Mouse (Mus musculus) stomach, postnatal 0 days (tissue): Measurements from ENCODE around the gene Ankrd24. TPM values are rescaled to one million over a fixed set of nuclear protein-coding genes. Genes with fewer than 3 reads are reported as not detected.
"Not testable (repeated sequence)": the region's sequence is repeated elsewhere in the genome, so short reads cannot be mapped to it uniquely, and the experiment has no call there.

Experiments
- ATAC-seq: fragments of 200-750 bp; cut with Nextera tagmentation; 2 replicates; pipeline ENCODE4 v1.8.0; 2017; ENCODE audit not compliant: low FRiP score, low TSS enrichment
- DNase-seq: peaks from one replicate; pipeline ENCODE4 v3.0.0-alpha.2; 2016; ENCODE audit warnings: low spot score
- H3K27ac ChIP-seq: fragments of 300-500 bp; sonication (generic); replicated peaks from 2 replicates; pipeline ENCODE4 v1.5.1; 2014; ENCODE audit warnings: mild to moderate bottlenecking, control low read depth
- H3K27me3 ChIP-seq: fragments of 300-500 bp; sonication (generic); 2 replicates; pipeline ENCODE4 v1.6.1; 2014; ENCODE audit warnings: low read length; ENCODE audit not compliant: control insufficient read depth, insufficient read depth
- H3K36me3 ChIP-seq: fragments of 300-500 bp; sonication (generic); 2 replicates; pipeline ENCODE4 v1.6.1; 2014; ENCODE audit warnings: low read length, mixed read lengths; ENCODE audit not compliant: control insufficient read depth, insufficient read depth
- H3K4me1 ChIP-seq: fragments of 300-500 bp; sonication (generic); replicated peaks from 2 replicates; pipeline ENCODE4 v1.6.1; 2014; ENCODE audit warnings: antibody characterized with exemption; ENCODE audit not compliant: control insufficient read depth, insufficient read depth
- H3K4me2 ChIP-seq: fragments of 300-500 bp; sonication (generic); replicated peaks from 2 replicates; pipeline ENCODE4 v1.6.1; 2014; ENCODE audit warnings: low read depth, mild to moderate bottlenecking, control low read depth, moderate library complexity
- H3K4me3 ChIP-seq: fragments of 300-500 bp; sonication (generic); 2 replicates; pipeline ENCODE4 v1.5.1; 2014; ENCODE audit warnings: low read depth, low read length, control low read depth
- H3K9ac ChIP-seq: fragments of 300-500 bp; sonication (generic); 2 replicates; pipeline ENCODE4 v1.6.1; 2014; ENCODE audit warnings: mild to moderate bottlenecking, low read length, control low read depth, mixed read lengths
- H3K9me3 ChIP-seq: fragments of 300-500 bp; sonication (generic); 2 replicates; pipeline ENCODE4 v1.6.1; 2016; ENCODE audit warnings: low read length; ENCODE audit not compliant: control insufficient read depth
- CTCF ChIP-seq: IDR thresholded peaks from 2 replicates; pipeline ENCODE4 v1.5.1; 2016; ENCODE audit warnings: antibody characterized with exemption, low read depth, mild to moderate bottlenecking, moderate library complexity
- EP300 ChIP-seq: optimal IDR thresholded peaks from 2 replicates; pipeline ENCODE3; 2016; ENCODE audit warnings: antibody characterized with exemption
- WGBS: fragments of 180-500 bp; shearing (Covaris S2); extraction: QIAGEN DNeasy Blood & Tissue Kit; methylation state at CpG from one replicate; pipeline ENCODE4 v1.1.7; 2014; 5-methylcytosine and 5-hydroxymethylcytosine counted together
- polyA plus RNA-seq: library from polyadenylated mRNA; unstranded; fragments of >200 nt; fragmentation: Nextera tagmentation; extraction: Ambion mirVana; gene quantifications from 2 replicates; pipeline ENCODE4 v1.2.1, GENCODE M21; 2015

The Ankrd24 gene
- polyA plus RNA-seq, 1 experiment from 2014 or later = 3.3 TPM

DNA sequence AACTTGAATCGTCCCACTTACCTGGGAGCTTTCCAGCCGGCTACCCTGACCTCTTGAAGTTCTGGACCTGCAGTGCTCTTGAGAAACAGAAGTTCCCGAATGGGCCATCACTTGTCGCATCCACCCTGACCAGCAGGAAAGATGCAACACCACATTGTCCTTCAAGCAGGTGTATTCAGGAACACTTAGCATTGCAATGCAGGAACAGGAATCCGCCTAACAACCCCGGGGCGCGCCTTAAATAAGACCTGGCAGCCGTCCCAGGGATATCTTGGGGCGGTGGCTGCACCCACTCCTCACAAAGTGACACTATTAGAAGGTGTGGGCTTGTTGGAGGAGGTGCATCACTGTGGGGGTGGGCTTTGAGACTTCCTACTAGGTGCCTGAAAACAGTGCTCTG lies 26.8 kb downstream of the Ankrd24 start:
- Histone ChIP-seq H3K27me3 (no peaks in the 10 kb centered on the region), H3K9me3 (peaks cover 15% of the 10 kb centered on the region), H3K27ac (no peak overlapping the region), H3K4me3 (no peak overlapping the region), H3K36me3 (peaks cover 3% of the 10 kb centered on the region; the same call in 1 of the 2 replicates), H3K4me2 (no peak overlapping the region), H3K4me1 (no peaks in the 10 kb centered on the region), H3K9ac (no peak overlapping the region)
- DNase-seq = no peak
- no peak for ATAC-seq
- WGBS = 95% methylated on average over 10 of the region's 10 CpGs
- no peak for TF ChIP-seq CTCF
- no peak for TF ChIP-seq EP300

DNA sequence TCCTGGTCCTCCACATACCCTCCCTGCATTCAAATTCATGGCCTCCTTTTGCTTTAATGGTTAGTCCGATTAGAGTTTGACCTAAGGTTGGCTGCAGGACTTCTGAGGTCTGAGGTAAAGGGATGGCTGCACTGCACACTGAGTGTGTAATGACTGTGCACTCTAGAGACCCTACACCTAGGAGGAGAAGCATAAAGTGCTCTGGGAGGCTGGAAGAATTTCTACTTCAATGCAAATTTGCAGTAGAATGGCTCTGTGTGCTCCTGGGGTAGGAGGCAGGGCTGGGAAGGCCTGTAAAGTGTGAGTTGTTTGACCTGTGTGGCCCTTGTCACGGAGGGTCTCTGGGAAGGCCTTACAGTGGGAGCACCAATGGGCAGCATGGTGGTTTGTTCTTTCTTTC lies 27.8 kb downstream of the Ankrd24 start:
- H3K9ac ChIP-seq = no peak overlapping the region
- peaks cover 15% of the 10 kb centered on the region for H3K9me3 ChIP-seq
- no peak overlapping the region for H3K4me3 ChIP-seq
- no peak for TF ChIP-seq EP300
- no peak for TF ChIP-seq CTCF
- ATAC-seq = no peak
- no peak overlapping the region for H3K27ac ChIP-seq
- DNase-seq = no peak
- no peak overlapping the region for H3K4me2 ChIP-seq
- H3K36me3 ChIP-seq = peaks cover 3% of the 10 kb centered on the region; the same call in 1 of the 2 replicates
- no peaks in the 10 kb centered on the region for H3K27me3 ChIP-seq
- WGBS = 97% methylated on average over 2 of the region's 2 CpGs
- H3K4me1 ChIP-seq = no peaks in the 10 kb centered on the region

DNA sequence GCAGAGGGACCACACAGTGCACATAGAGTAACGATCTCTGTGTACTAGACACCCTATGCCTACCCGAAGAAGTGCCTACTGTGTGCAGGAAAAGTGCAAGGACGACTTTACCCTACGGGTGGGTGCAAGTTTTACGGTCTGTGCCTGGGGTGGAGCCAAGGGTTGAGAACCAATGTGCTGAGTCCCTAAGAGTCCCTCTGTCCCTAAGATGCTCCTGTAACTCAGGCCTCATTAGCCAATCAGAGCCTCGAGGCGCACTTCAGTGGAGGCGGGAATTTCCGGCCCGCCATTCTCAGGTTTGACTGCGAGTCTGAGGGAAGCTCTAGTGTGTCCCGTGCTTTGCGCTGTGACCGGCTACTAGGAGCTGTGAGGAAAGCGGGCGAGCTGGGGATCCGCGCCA lies 58.8 kb downstream of the Ankrd24 start:
- no CpG with 5 or more reads among the region's 18 CpGs for WGBS

More for the DNA sequence above, 58.8 kb downstream of the Ankrd24 start:
- H3K4me1 ChIP-seq, H3K4me2 ChIP-seq, H3K27ac ChIP-seq, H3K9me3 ChIP-seq, H3K36me3 ChIP-seq, H3K27me3 ChIP-seq, H3K4me3 ChIP-seq, DNase-seq, H3K9ac ChIP-seq, ATAC-seq: not testable (repeated sequence)

Other genes with a start within 250 kb of the Ankrd24 start
- 59.4 and 63.0 TPM in 2 replicates for gene Dohh, start 244.1 kb upstream of the Ankrd24 start, polyA plus RNA-seq
- 1.1 and 1.4 TPM in 2 replicates for gene Gm48551, start 244.1 kb upstream of the Ankrd24 start, polyA plus RNA-seq
- gene Gm48552, start 239.5 kb upstream of the Ankrd24 start, polyA plus RNA-seq = 0.29 and 0.36 TPM in 2 replicates
- 205 and 239 TPM in 2 replicates for gene Smim24, start 235.5 kb upstream of the Ankrd24 start, polyA plus RNA-seq
- gene Nfic, start 172.9 kb upstream of the Ankrd24 start, polyA plus RNA-seq = 40.4 and 42.4 TPM in 2 replicates
- 0.62 TPM in 2 replicates for gene Celf5, start 145.8 kb upstream of the Ankrd24 start, polyA plus RNA-seq
- 37.0 and 38.3 TPM in 2 replicates for gene Ncln, start 132.1 kb upstream of the Ankrd24 start, polyA plus RNA-seq
- gene S1pr4, start 128.4 kb upstream of the Ankrd24 start, polyA plus RNA-seq = 1.0 and 1.5 TPM in 2 replicates
- gene Gna15, start 104.3 kb upstream of the Ankrd24 start, polyA plus RNA-seq = 9.8 and 10.1 TPM in 2 replicates
- gene Gna11, start 83.3 kb upstream of the Ankrd24 start, polyA plus RNA-seq = 62.5 and 70.7 TPM in 2 replicates
- gene Aes, start 69.1 kb upstream of the Ankrd24 start, polyA plus RNA-seq = 429 and 495 TPM in 2 replicates
- gene Tle2, start 54.0 kb upstream of the Ankrd24 start, polyA plus RNA-seq = 4.8 and 6.9 TPM in 2 replicates
- 7.6 and 8.9 TPM in 2 replicates for gene Tle6, start 27.5 kb upstream of the Ankrd24 start, polyA plus RNA-seq
- gene BC025920, start 22.3 kb upstream of the Ankrd24 start, polyA plus RNA-seq = 0.24 and 0.35 TPM in 2 replicates
- gene Sirt6, start 743 bp upstream of the Ankrd24 start, polyA plus RNA-seq = 15.1 and 15.6 TPM in 2 replicates
- 2.4 TPM in 2 replicates for gene Gm10778, start 20.5 kb downstream of the Ankrd24 start, polyA plus RNA-seq
- 8.2 and 8.5 TPM in 2 replicates for gene Zfp433, start 76.3 kb downstream of the Ankrd24 start, polyA plus RNA-seq
- gene Gm3055, start 142.6 kb downstream of the Ankrd24 start, polyA plus RNA-seq = 1.7 and 1.9 TPM in 2 replicates
- gene Gm4767, start 183.6 kb downstream of the Ankrd24 start, polyA plus RNA-seq = 1.4 and 1.6 TPM in 2 replicates
- 4.0 and 4.6 TPM in 2 replicates for gene Gm32687, start 235.4 kb downstream of the Ankrd24 start, polyA plus RNA-seq